Mouse (Mus musculus): ENCODE measurements around the gene Ccl25. TPM values are rescaled to one million over a fixed set of nuclear protein-coding genes. Genes with fewer than 3 reads are reported as not detected.

The Ccl25 gene
- polyA plus RNA-seq, 1 experiment from 2014 or later: 24.3 TPM

- WGBS: 84% methylated on average over 3 of the region's 3 CpGs
- Histone ChIP-seq H3K9ac (replicated peaks; ENCODE audit: low read depth, low read length) (no peak overlapping the region), H3K4me1 (ENCODE audit: control insufficient read depth, insufficient read depth, low read length) (no peaks in the 10 kb centered on the region), H3K9me3 (ENCODE audit: control insufficient read depth, low read length) (no peaks in the 10 kb centered on the region), H3K27ac (ENCODE audit: low read depth, low read length) (no peak overlapping the region), H3K36me3 (ENCODE audit: control insufficient read depth, insufficient read depth, low read length) (peaks cover 18% of the 10 kb centered on the region), H3K4me2 (ENCODE audit: low read depth, low read length) (no peak overlapping the region), H3K27me3 (ENCODE audit: control insufficient read depth, insufficient read depth, low read length) (no peaks in the 10 kb centered on the region), H3K4me3 (ENCODE audit: low read depth, low read length) (no peak overlapping the region)
- no peak for ATAC-seq (ENCODE audit: low read depth)
Measured at GRCm38 (mm10) chr8:4313254-4314124, 11.5 kb upstream of the Ccl25 start.

GRCm38 (mm10) chr8:4314852-4315251, 10.2 kb upstream of the Ccl25 start:
- Histone ChIP-seq H3K27me3 (ENCODE audit: control insufficient read depth, insufficient read depth, low read length) (no peaks in the 10 kb centered on the region), H3K9ac (replicated peaks; ENCODE audit: low read depth, low read length) (no peak overlapping the region), H3K4me3 (ENCODE audit: low read depth, low read length) (no peak overlapping the region), H3K36me3 (ENCODE audit: control insufficient read depth, insufficient read depth, low read length) (peaks cover 9% of the 10 kb centered on the region), H3K9me3 (ENCODE audit: control insufficient read depth, low read length) (no peaks in the 10 kb centered on the region), H3K4me2 (ENCODE audit: low read depth, low read length) (no peak overlapping the region), H3K4me1 (ENCODE audit: control insufficient read depth, insufficient read depth, low read length) (no peaks in the 10 kb centered on the region), H3K27ac (ENCODE audit: low read depth, low read length) (no peak overlapping the region)
- 96% methylated on average over 3 of the region's 3 CpGs for WGBS
- ATAC-seq (ENCODE audit: low read depth): no peak

GRCm38 (mm10) chr8:4318124-4318523, 6.9 kb upstream of the Ccl25 start:
- no peaks in the 10 kb centered on the region for H3K27me3 ChIP-seq (ENCODE audit: control insufficient read depth, insufficient read depth, low read length)
- ATAC-seq (ENCODE audit: low read depth): no peak
- no peaks in the 10 kb centered on the region for H3K9me3 ChIP-seq (ENCODE audit: control insufficient read depth, low read length)
- no peak overlapping the region for H3K27ac ChIP-seq (ENCODE audit: low read depth, low read length)
- peaks cover 4% of the 10 kb centered on the region; the same call in 1 of the 2 replicates for H3K4me1 ChIP-seq (ENCODE audit: control insufficient read depth, insufficient read depth, low read length)
- no peak overlapping the region for H3K4me3 ChIP-seq (ENCODE audit: low read depth, low read length)
- WGBS: 93% methylated on average over 5 of the region's 5 CpGs
- peaks cover 4% of the 10 kb centered on the region; the same call in 1 of the 2 replicates for H3K36me3 ChIP-seq (ENCODE audit: control insufficient read depth, insufficient read depth, low read length)
- H3K4me2 ChIP-seq (ENCODE audit: low read depth, low read length): no peak overlapping the region
- no peak overlapping the region for H3K9ac ChIP-seq (replicated peaks; ENCODE audit: low read depth, low read length)

- Histone ChIP-seq H3K27ac (ENCODE audit: low read depth, low read length) (no peak overlapping the region), H3K4me2 (ENCODE audit: low read depth, low read length) (no peak overlapping the region), H3K9me3 (ENCODE audit: control insufficient read depth, low read length) (no peaks in the 10 kb centered on the region), H3K27me3 (ENCODE audit: control insufficient read depth, insufficient read depth, low read length) (no peaks in the 10 kb centered on the region), H3K9ac (replicated peaks; ENCODE audit: low read depth, low read length) (no peak overlapping the region), H3K4me3 (ENCODE audit: low read depth, low read length) (no peak overlapping the region), H3K4me1 (ENCODE audit: control insufficient read depth, insufficient read depth, low read length) (peaks cover 11% of the 10 kb centered on the region), H3K36me3 (ENCODE audit: control insufficient read depth, insufficient read depth, low read length) (peaks cover 4% of the 10 kb centered on the region; the same call in 1 of the 2 replicates)
- ATAC-seq (ENCODE audit: low read depth): no peak
- 98% methylated on average over 2 of the region's 2 CpGs for WGBS
Measured at GRCm38 (mm10) chr8:4318796-4319572, 6.0 kb upstream of the Ccl25 start.

- Histone ChIP-seq H3K9me3 (ENCODE audit: control insufficient read depth, low read length) (no peaks in the 10 kb centered on the region), H3K36me3 (ENCODE audit: control insufficient read depth, insufficient read depth, low read length) (peaks cover 4% of the 10 kb centered on the region; the same call in 1 of the 2 replicates), H3K9ac (replicated peaks; ENCODE audit: low read depth, low read length) (no peak overlapping the region), H3K27ac (ENCODE audit: low read depth, low read length) (no peak overlapping the region), H3K4me3 (ENCODE audit: low read depth, low read length) (no peak overlapping the region), H3K4me1 (ENCODE audit: control insufficient read depth, insufficient read depth, low read length) (peaks cover 12% of the 10 kb centered on the region), H3K27me3 (ENCODE audit: control insufficient read depth, insufficient read depth, low read length) (0 out of 2 replicates have a peak, but pooled peaks cover under 1% of the 10 kb centered on the region), H3K4me2 (ENCODE audit: low read depth, low read length) (no peak overlapping the region)
- WGBS: 97% methylated on average over 11 of the region's 11 CpGs
- ATAC-seq (ENCODE audit: low read depth): no peak
Measured at GRCm38 (mm10) chr8:4319573-4319872, 5.5 kb upstream of the Ccl25 start.

- H3K4me2 ChIP-seq (ENCODE audit: low read depth, low read length): no peak overlapping the region
- H3K9ac ChIP-seq (replicated peaks; ENCODE audit: low read depth, low read length): no peak overlapping the region
- WGBS: 100% methylated on average over 1 of the region's 1 CpGs
- H3K4me1 ChIP-seq (ENCODE audit: control insufficient read depth, insufficient read depth, low read length): peaks cover 12% of the 10 kb centered on the region
- H3K9me3 ChIP-seq (ENCODE audit: control insufficient read depth, low read length): no peaks in the 10 kb centered on the region
- peaks cover 4% of the 10 kb centered on the region; the same call in 1 of the 2 replicates for H3K36me3 ChIP-seq (ENCODE audit: control insufficient read depth, insufficient read depth, low read length)
- H3K27ac ChIP-seq (ENCODE audit: low read depth, low read length): no peak overlapping the region
- H3K4me3 ChIP-seq (ENCODE audit: low read depth, low read length): no peak overlapping the region
- 0 out of 2 replicates have a peak, but pooled peaks cover 3% of the 10 kb centered on the region for H3K27me3 ChIP-seq (ENCODE audit: control insufficient read depth, insufficient read depth, low read length)
- no peak for ATAC-seq (ENCODE audit: low read depth)
Measured at GRCm38 (mm10) chr8:4320404-4320803, 4.6 kb upstream of the Ccl25 start.

GRCm38 (mm10) chr8:4321031-4321430, 4.0 kb upstream of the Ccl25 start:
- no peak overlapping the region for H3K9ac ChIP-seq (replicated peaks; ENCODE audit: low read depth, low read length)
- peaks cover 16% of the 10 kb centered on the region for H3K4me1 ChIP-seq (ENCODE audit: control insufficient read depth, insufficient read depth, low read length)
- no peak overlapping the region for H3K4me2 ChIP-seq (ENCODE audit: low read depth, low read length)
- ATAC-seq (ENCODE audit: low read depth): no peak
- H3K27ac ChIP-seq (ENCODE audit: low read depth, low read length): no peak overlapping the region
- H3K36me3 ChIP-seq (ENCODE audit: control insufficient read depth, insufficient read depth, low read length): peaks cover 4% of the 10 kb centered on the region; the same call in 1 of the 2 replicates
- 84% methylated on average over 2 of the region's 2 CpGs for WGBS
- H3K9me3 ChIP-seq (ENCODE audit: control insufficient read depth, low read length): no peaks in the 10 kb centered on the region
- no peak overlapping the region for H3K4me3 ChIP-seq (ENCODE audit: low read depth, low read length)
- H3K27me3 ChIP-seq (ENCODE audit: control insufficient read depth, insufficient read depth, low read length): 0 out of 2 replicates have a peak, but pooled peaks cover 3% of the 10 kb centered on the region

- 38% methylated on average over 2 of the region's 2 CpGs for WGBS
- H3K4me2 ChIP-seq (ENCODE audit: low read depth, low read length): no peak overlapping the region
- H3K4me3 ChIP-seq (ENCODE audit: low read depth, low read length): no peak overlapping the region
Measured at GRCm38 (mm10) chr8:4322470-4322869, 2.5 kb upstream of the Ccl25 start.

GRCm38 (mm10) chr8:4323917-4324316, 1.1 kb upstream of the Ccl25 start:
- Histone ChIP-seq H3K4me1 (ENCODE audit: control insufficient read depth, insufficient read depth, low read length) (peaks cover 20% of the 10 kb centered on the region), H3K4me3 (ENCODE audit: low read depth, low read length) (peak overlapping the region; percentile 98), H3K27me3 (ENCODE audit: control insufficient read depth, insufficient read depth, low read length) (0 out of 2 replicates have a peak, but pooled peaks cover 3% of the 10 kb centered on the region), H3K36me3 (ENCODE audit: control insufficient read depth, insufficient read depth, low read length) (peaks cover 17% of the 10 kb centered on the region), H3K27ac (ENCODE audit: low read depth, low read length) (no peak overlapping the region), H3K4me2 (ENCODE audit: low read depth, low read length) (peak overlapping the region; percentile 97), H3K9me3 (ENCODE audit: control insufficient read depth, low read length) (no peaks in the 10 kb centered on the region), H3K9ac (replicated peaks; ENCODE audit: low read depth, low read length) (peak overlapping the region; percentile 96)
- ATAC-seq (ENCODE audit: low read depth): no peak
- 6% methylated on average over 6 of the region's 6 CpGs for WGBS

More at GRCm38 (mm10) chr8:4322470-4322869, 2.5 kb upstream of the Ccl25 start:
- H3K27ac ChIP-seq (ENCODE audit: low read depth, low read length): no peak overlapping the region
- ATAC-seq (ENCODE audit: low read depth): no peak
- no peaks in the 10 kb centered on the region for H3K9me3 ChIP-seq (ENCODE audit: control insufficient read depth, low read length)
- H3K27me3 ChIP-seq (ENCODE audit: control insufficient read depth, insufficient read depth, low read length): 0 out of 2 replicates have a peak, but pooled peaks cover 3% of the 10 kb centered on the region
- H3K36me3 ChIP-seq (ENCODE audit: control insufficient read depth, insufficient read depth, low read length): peaks cover 4% of the 10 kb centered on the region; the same call in 1 of the 2 replicates
- peaks cover 20% of the 10 kb centered on the region for H3K4me1 ChIP-seq (ENCODE audit: control insufficient read depth, insufficient read depth, low read length)
- H3K9ac ChIP-seq (replicated peaks; ENCODE audit: low read depth, low read length): no peak overlapping the region
